Mouse (Mus musculus): Measurements from ENCODE around the gene Angptl8.
"Not testable (repeated sequence)": the region's sequence is repeated elsewhere in the genome, so short reads cannot be mapped to it uniquely, and the experiment has no call there.

Gene Angptl8

GRCm38 (mm10) chr9:21847926-21848325 lies 12.6 kb downstream of the Angptl8 start:
- DNase-seq (ENCODE audit: low read depth, low spot score): no peak

GRCm38 (mm10) chr9:21849691-21850677 lies 14.7 kb downstream of the Angptl8 start:
- DNase-seq (ENCODE audit: low read depth, low spot score): no peak

GRCm38 (mm10) chr9:21851084-21851483 lies 15.8 kb downstream of the Angptl8 start:
- DNase-seq (ENCODE audit: low read depth, low spot score): no peak

GRCm38 (mm10) chr9:21852128-21853091 lies 17.1 kb downstream of the Angptl8 start, which contains the start of gene Dock6:
Dock6 (minus strand) TSS chr9:21852635.
- DNase-seq (ENCODE audit: low read depth, low spot score): peak; percentile 80

GRCm38 (mm10) chr9:21853961-21854360 lies 18.7 kb downstream of the Angptl8 start:
- no peak for DNase-seq (ENCODE audit: low read depth, low spot score)

GRCm38 (mm10) chr9:21854894-21855293 lies 19.6 kb downstream of the Angptl8 start:
- no peak for DNase-seq (ENCODE audit: low read depth, low spot score)

GRCm38 (mm10) chr9:21857501-21857900 lies 22.2 kb downstream of the Angptl8 start:
- DNase-seq (ENCODE audit: low read depth, low spot score): no peak

GRCm38 (mm10) chr9:21858084-21858483 lies 22.8 kb downstream of the Angptl8 start:
- no peak for DNase-seq (ENCODE audit: low read depth, low spot score)

- DNase-seq (ENCODE audit: low read depth, low spot score): peak; percentile 32
Measured at GRCm38 (mm10) chr9:21859606-21860005, 24.3 kb downstream of the Angptl8 start.

- not testable (repeated sequence) for DNase-seq (ENCODE audit: low read depth, low spot score)
Measured at GRCm38 (mm10) chr9:21860349-21860748, 25.0 kb downstream of the Angptl8 start.

- no peak for DNase-seq (ENCODE audit: low read depth, low spot score)
Measured at GRCm38 (mm10) chr9:21862181-21862580, 26.9 kb downstream of the Angptl8 start.

GRCm38 (mm10) chr9:21865673-21866398 lies 30.5 kb downstream of the Angptl8 start:
- DNase-seq (ENCODE audit: low read depth, low spot score): no peak

- DNase-seq (ENCODE audit: low read depth, low spot score): no peak
Measured at GRCm38 (mm10) chr9:21866641-21867040, 31.3 kb downstream of the Angptl8 start.

- DNase-seq (ENCODE audit: low read depth, low spot score): no peak
Measured at GRCm38 (mm10) chr9:21867726-21868125, 32.4 kb downstream of the Angptl8 start.

- peak; percentile 46 for DNase-seq (ENCODE audit: low read depth, low spot score)
Measured at GRCm38 (mm10) chr9:21869290-21869689, 34.0 kb downstream of the Angptl8 start.

- peak; percentile 63 for DNase-seq (ENCODE audit: low read depth, low spot score)
Measured at GRCm38 (mm10) chr9:21870879-21871524, 35.7 kb downstream of the Angptl8 start.

- DNase-seq (ENCODE audit: low read depth, low spot score): no peak
Measured at GRCm38 (mm10) chr9:21872204-21872603, 36.9 kb downstream of the Angptl8 start.

- peak; percentile 13 for DNase-seq (ENCODE audit: low read depth, low spot score)
Measured at GRCm38 (mm10) chr9:21876601-21877000, 41.3 kb downstream of the Angptl8 start.
